In the genomic region with DNA sequence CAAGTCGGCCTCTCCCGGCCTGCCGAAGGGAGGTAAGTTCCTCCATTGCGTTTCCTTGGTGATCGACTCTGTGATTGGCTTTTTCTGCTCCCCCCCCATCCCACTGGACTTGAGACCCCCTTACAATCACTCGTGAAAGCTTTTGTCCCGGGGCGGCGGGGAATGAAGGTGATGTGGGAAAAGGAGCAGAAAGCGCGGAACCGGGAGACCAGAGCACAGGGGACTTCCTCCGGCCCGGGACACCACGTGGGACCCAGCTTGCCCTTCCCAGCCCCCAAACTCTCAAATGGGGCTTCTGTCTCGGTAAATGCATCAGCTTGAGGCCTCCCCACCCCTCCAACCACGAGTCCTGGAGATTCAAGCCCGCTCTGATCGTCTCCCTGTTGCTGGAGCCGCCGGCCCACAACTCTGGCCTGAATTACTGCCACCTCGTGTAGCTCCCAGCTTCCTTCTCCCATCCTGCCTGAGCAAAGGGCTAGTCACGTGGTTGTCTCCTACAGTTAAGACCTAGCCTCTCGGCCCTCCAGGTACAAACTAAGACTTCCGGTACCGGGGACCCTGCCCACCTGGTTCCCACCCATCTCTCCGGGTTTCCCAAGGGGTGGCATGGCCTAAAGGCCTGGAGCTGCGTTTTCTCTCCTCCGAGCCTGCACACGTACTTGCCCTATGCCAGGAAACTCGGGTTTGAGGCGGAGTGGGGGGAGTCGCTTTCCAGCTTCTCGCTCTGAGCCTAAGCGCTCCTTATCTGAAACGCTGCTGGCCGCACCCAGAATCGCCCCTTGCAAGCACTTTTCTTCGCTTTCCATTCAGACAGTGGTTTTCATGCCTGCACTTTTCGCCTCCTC, we compare ENCODE assay signal across 8 mouse cellular contexts. TPM values are rescaled to one million over a fixed set of nuclear protein-coding genes. Genes with fewer than 3 reads are reported as not detected.
DNase-seq lines count a peak whose midpoint lies in the region; ATAC-seq and TF ChIP-seq lines count a peak whose summit lies in the region.

No protein-coding gene starts in this region.

- ATAC-seq in intestine, embryonic 16.5 days = peak; percentile 55
- ATAC-seq in liver, embryonic 13.5 days (ENCODE audit: low read depth) = peak; percentile 21; the same call in 1 of the 2 replicates

- H3K9me3 ChIP-seq in intestine, embryonic 16.5 days (ENCODE audit: control insufficient read depth, low read length) = no peaks in the 10 kb centered on the region
- no peaks in the 10 kb centered on the region for H3K9me3 ChIP-seq in liver, embryonic 13.5 days (replicated peaks)

- H3K27me3 ChIP-seq in intestine, embryonic 16.5 days (replicated peaks; ENCODE audit: control insufficient read depth, insufficient read depth, low read length) = no peaks in the 10 kb centered on the region
- no peaks in the 10 kb centered on the region for H3K27me3 ChIP-seq in liver, embryonic 13.5 days
- no peaks in the 10 kb centered on the region for H3K27me3 ChIP-seq in myocyte (ENCODE audit: control insufficient read depth, insufficient read depth, insufficient read length)

- peak overlapping the region; percentile 98 for H3K27ac ChIP-seq in intestine, embryonic 16.5 days (ENCODE audit: low read length)
- peak overlapping the region; percentile 91 for H3K27ac ChIP-seq in liver, embryonic 13.5 days

- H3K36me3 ChIP-seq in intestine, embryonic 16.5 days (ENCODE audit: control insufficient read depth, insufficient read depth, low read length) = no peaks in the 10 kb centered on the region
- H3K36me3 ChIP-seq in liver, embryonic 13.5 days = no peaks in the 10 kb centered on the region
- no peaks in the 10 kb centered on the region for H3K36me3 ChIP-seq in myocyte (ENCODE audit: control insufficient read depth, insufficient read depth)

- peak overlapping the region; percentile 90 for H3K9ac ChIP-seq in intestine, embryonic 16.5 days (ENCODE audit: low read depth, low read length)
- H3K9ac ChIP-seq in liver, embryonic 13.5 days = peak overlapping the region; percentile 86

- H3K4me3 ChIP-seq in intestine, embryonic 16.5 days (ENCODE audit: low read length) = peak overlapping the region; percentile 69
- peak overlapping the region; percentile 70 for H3K4me3 ChIP-seq in liver, embryonic 13.5 days (replicated peaks)
- H3K4me3 ChIP-seq in myocyte = peak overlapping the region; percentile 74

- peaks cover 34% of the 10 kb centered on the region for H3K79me2 ChIP-seq in myocyte (ENCODE audit: control insufficient read depth, insufficient read depth)

- H3K4me1 ChIP-seq in intestine, embryonic 16.5 days (ENCODE audit: control insufficient read depth, insufficient read depth, low read length) = peaks cover 22% of the 10 kb centered on the region; the same call in 1 of the 2 replicates
- peaks cover 54% of the 10 kb centered on the region for H3K4me1 ChIP-seq in liver, embryonic 13.5 days (replicated peaks)

- DNase-seq in A20 (ENCODE audit: low read depth, low spot score) = peak; percentile 87
- DNase-seq in adrenal gland, adult 18-20 months (ENCODE audit: low spot score in 2 of 2) = peak; percentile 53 to 71
- DNase-seq in embryo, embryonic 11 days = peak; percentile 82
- peak; percentile 98 for DNase-seq in heart, adult 11 months
- peak; percentile 69 for DNase-seq in liver, embryonic 13.5 days
- peak; percentile 50 for DNase-seq in telencephalon, adult 2 months (ENCODE audit: low read depth, low spot score)

- WGBS in intestine, embryonic 16.5 days = under 1% methylated on average over 40 of the region's 40 CpGs
- WGBS in liver, embryonic 13.5 days (ENCODE audit: insufficient replicate concordance) = under 1% methylated on average over 40 of the region's 40 CpGs

- TF ChIP-seq POLR2A in myocyte (IDR thresholded peaks at IDR 0.05; ENCODE audit: insufficient read length, low read depth) = peak; percentile 81

- peak overlapping the region; percentile 72 for H3K4me2 ChIP-seq in intestine, embryonic 16.5 days (ENCODE audit: low read depth, low read length)
- H3K4me2 ChIP-seq in liver, embryonic 13.5 days = peak overlapping the region; percentile 98
- peak overlapping the region; percentile 89 for H3K4me2 ChIP-seq in myocyte (ENCODE audit: low read depth)

- H3ac ChIP-seq in myocyte (ENCODE audit: control insufficient read depth, insufficient read length) = peak overlapping the region; percentile 58

TF ChIP-seq in myocyte, 11 proteins besides CTCF, POLR2A, EP300 and RAD21:
- peak; percentile 7 for TF ChIP-seq MAX (IDR thresholded peaks at IDR 0.05; ENCODE audit: low read depth)
- TF ChIP-seq USF1 (IDR thresholded peaks at IDR 0.05; ENCODE audit: low read depth) = peak; percentile 80
- TF ChIP-seq TCF12 (IDR thresholded peaks at IDR 0.05; ENCODE audit: insufficient read depth, poor library complexity, severe bottlenecking) = no peak
- TF ChIP-seq POLR2AphosphoS2 (IDR thresholded peaks at IDR 0.05; ENCODE audit: insufficient read length, low read depth) = peak; percentile 80

RNA-seq across cellular contexts. Expression of a gene that starts 5.3 kb away (rescaled TPM):
- 100 to 1,000 TPM; 210 to 272 TPM for total RNA-seq in adrenal gland, adult 18-20 months (2021)
- 329 and 361 TPM in 2 replicates for polyA plus RNA-seq in intestine, embryonic 16.5 days (2015; fragmentation: Nextera tagmentation; extraction: Ambion mirVana)
- 317 and 337 TPM in 2 replicates for polyA plus RNA-seq in liver, embryonic 13.5 days (2015; fragmentation: Nextera tagmentation; extraction: Ambion mirVana)
- 118 TPM for polyA plus RNA-seq in myocyte (2012; fragmentation: generic; extraction: Trizol)

RNA-seq across cellular contexts. Expression of a gene that starts 13.8 kb away (rescaled TPM):
- total RNA-seq in adrenal gland, adult 18-20 months (2021) = 10 to 100 TPM; 15.9 to 18.3 TPM
- 19.7 and 21.9 TPM in 2 replicates for polyA plus RNA-seq in intestine, embryonic 16.5 days (2015; fragmentation: Nextera tagmentation; extraction: Ambion mirVana)
- 9.9 and 10.7 TPM in 2 replicates for polyA plus RNA-seq in liver, embryonic 13.5 days (2015; fragmentation: Nextera tagmentation; extraction: Ambion mirVana)
- polyA plus RNA-seq in myocyte (2012; fragmentation: generic; extraction: Trizol) = 21.6 TPM

RNA-seq across cellular contexts. Expression of a gene that starts 15.0 kb away (rescaled TPM):
- total RNA-seq in adrenal gland, adult 18-20 months (2021) = 1 to 10 TPM; 5.6 to 6.2 TPM
- polyA plus RNA-seq in intestine, embryonic 16.5 days (2015; fragmentation: Nextera tagmentation; extraction: Ambion mirVana) = 10.4 and 10.8 TPM in 2 replicates
- 3.1 and 3.2 TPM in 2 replicates for polyA plus RNA-seq in liver, embryonic 13.5 days (2015; fragmentation: Nextera tagmentation; extraction: Ambion mirVana)
- polyA plus RNA-seq in myocyte (2012; fragmentation: generic; extraction: Trizol) = 4.3 TPM

RNA-seq across cellular contexts. Expression of a gene that starts 31.0 kb away (rescaled TPM):
- 10 to 100 TPM in 1 of 2 experiments, 1 to 10 TPM in 1; 9.7 to 15.6 TPM for total RNA-seq in adrenal gland, adult 18-20 months (2021)
- polyA plus RNA-seq in intestine, embryonic 16.5 days (2015; fragmentation: Nextera tagmentation; extraction: Ambion mirVana) = 79.0 and 86.2 TPM in 2 replicates
- 22.8 and 23.9 TPM in 2 replicates for polyA plus RNA-seq in liver, embryonic 13.5 days (2015; fragmentation: Nextera tagmentation; extraction: Ambion mirVana)
- 20.8 TPM for polyA plus RNA-seq in myocyte (2012; fragmentation: generic; extraction: Trizol)

Comparison
In these comparisons a context has a peak if more than half of its experiments do, and no peak if none do; other contexts are left out.
1. Peak in every context shown above with its lines: DNase-seq, ATAC-seq, H3K4me3 ChIP-seq and H3K27ac ChIP-seq.